Mouse (Mus musculus): ENCODE data around the gene Zfand2b.

Zfand2b gene

DNA sequence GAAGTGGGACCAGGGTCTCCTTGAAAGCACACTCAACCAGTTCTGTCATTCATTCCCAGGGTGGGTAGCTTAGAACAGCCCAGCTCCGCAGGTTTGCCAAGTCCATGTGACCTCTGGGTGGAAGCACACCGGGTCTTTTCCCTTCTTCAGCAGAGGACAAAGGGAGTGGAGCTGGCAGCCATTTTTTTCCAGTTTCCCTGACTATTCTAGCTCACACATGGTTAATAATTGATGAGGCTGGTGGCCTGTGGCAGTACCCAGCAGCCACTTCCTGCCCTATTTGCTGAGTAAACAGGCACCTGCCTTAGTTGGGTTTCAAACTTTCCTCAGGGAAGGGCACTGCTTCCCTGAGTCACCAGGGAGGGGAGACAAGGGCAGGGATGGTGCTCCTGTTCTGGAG lies 46.0 kb downstream of the Zfand2b start:
- DNase-seq (ENCODE audit: low spot score) = no peak

DNA sequence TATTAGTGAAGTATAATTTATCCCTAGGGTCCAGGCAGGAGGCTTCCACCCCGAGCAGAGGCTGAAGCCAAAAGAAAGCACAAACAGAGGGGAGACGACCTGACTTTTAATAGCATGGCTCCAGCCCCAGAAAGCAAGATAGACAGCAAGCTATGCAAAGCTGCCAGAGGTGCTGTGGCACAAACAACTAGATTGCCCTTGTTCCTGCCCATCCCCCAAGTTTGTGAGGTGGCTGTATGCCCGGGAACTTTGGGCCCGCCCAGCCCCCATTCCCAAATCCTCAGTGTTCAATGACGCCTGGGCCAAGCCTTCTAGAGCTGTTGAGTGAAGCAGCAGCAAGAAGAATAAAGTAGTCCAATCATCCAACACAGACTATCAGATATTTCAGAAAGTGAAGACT lies 46.4 kb downstream of the Zfand2b start:
- DNase-seq (ENCODE audit: low spot score) = peak; percentile 38

DNA sequence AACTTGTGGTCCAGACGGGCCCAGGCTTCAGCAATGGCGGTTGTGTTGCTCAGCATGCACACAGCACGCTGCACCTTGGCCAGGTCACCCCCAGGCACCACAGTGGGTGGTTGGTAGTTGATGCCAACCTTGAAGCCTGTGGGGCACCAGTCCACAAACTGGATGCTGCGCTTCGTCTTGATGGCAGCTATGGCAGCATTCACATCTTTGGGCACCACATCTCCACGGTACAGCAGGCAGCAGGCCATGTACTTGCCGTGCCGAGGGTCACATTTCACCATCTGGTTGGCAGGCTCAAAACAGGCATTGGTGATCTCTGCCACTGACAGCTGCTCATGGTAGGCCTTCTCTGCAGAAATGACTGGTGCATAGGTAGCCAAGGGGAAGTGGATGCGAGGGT lies 47.3 kb downstream of the Zfand2b start:
- no peak for DNase-seq (ENCODE audit: low spot score)

DNA sequence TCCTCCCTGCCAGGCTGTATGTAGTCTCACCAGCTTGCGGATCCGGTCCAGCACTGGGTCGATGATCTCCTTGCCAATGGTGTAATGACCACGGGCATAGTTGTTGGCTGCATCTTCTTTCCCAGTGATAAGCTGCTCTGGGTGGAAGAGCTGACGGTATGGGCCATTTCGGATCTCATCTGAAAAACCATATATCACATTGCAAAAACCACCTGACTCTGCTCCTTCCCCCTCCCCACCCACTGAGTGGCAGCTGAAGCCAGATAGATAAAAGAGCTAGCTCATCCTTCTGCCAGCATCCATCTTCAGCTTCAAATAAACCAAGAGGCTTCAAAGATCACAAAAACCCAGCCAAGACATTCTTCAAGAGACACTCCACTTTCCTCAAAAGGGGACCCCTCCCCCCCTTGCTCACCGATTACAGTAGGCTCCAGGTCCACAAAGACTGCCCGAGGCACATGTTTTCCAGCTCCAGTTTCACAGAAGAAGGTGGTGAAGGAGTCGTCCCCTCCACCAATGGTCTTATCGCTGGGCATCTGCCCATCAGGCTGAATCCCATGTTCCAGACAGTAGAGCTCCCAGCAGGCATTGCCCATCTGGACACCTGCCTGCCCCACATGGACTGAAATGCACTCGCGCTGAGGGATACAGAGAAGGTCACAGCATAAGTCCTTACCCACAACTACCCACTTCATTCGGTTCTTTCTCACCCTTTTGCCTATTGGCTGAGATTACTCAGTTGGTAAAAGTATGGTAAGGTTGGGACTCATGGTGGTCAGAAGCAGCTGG lies 48.5 kb downstream of the Zfand2b start:
- DNase-seq (ENCODE audit: low spot score) = no peak

DNA sequence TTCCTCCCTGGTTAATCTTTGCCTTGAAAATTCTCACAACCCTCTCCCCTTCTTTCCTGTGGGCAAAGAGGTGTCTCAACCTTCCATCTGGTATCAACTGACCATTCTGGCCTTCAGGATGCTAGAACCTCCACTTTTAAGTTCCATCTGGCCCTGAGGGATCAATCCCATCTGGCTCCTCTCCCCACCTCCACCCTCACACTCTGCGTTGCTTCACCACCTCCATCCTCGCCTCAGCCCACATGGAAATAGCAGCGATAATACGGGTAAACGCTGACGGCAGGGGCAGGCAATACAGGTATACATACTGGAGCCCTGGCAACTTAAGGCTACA lies 49.4 kb downstream of the Zfand2b start:
- DNase-seq (ENCODE audit: low spot score) = no peak

DNA sequence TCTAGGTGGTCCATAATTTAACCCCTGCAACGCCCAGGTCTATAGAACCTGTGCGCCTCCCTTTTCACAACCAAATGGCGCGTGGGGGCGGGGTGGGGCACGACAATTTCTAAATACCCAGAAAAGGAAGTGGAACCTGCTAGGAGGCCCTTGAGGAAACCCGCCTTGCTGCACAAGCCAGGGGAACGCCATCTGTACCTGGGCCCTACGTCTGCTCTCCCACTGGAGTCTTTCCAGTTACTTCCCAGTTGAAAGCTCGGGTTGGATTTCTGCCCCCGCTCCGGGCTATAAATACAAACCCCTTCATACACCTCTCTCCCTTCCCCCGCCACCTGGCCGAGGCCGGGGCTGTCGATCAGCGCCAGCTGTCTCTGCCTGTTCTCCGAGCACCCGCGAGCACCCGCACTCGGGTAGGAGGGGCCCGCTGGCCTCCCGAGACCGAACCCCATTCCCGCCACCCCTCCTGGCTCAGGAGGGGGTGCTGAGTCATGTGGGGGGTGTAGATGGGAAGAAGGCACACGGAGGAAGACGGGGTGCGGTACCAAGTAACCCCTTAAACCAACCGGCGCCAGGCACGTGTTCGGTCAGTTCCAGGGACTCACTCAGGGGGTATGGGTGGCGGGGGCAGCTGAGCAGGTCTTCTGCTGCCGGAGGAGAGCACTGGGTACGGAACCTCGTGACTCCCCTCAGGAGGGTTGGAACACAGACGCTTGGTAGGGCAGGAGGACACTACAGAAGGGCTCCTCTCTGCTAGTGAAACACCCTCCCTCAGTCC lies 50.0 kb downstream of the Zfand2b start:
- DNase-seq (ENCODE audit: low spot score) = peak; percentile 38

DNA sequence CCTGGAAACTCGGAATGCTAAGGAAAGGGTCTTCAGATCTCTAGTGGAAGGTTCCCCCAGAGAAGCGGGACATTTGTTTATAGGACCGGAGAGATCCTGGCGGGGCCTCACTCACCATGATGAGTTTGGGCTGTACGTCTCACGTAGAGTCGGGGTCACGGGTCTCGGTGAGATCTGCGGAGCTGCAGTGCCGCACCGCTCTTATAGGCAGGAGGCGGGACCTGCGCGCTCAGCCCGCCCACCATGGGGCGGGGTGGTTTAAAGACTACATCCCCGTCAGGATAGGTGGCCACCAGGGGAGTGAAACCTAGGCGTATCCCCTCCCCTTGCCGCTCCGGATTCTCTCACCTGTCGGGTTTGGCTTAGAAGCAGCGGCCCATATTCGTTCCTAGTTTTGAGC lies 50.6 kb downstream of the Zfand2b start:
- peak; percentile 91 for DNase-seq (ENCODE audit: low spot score)

DNA sequence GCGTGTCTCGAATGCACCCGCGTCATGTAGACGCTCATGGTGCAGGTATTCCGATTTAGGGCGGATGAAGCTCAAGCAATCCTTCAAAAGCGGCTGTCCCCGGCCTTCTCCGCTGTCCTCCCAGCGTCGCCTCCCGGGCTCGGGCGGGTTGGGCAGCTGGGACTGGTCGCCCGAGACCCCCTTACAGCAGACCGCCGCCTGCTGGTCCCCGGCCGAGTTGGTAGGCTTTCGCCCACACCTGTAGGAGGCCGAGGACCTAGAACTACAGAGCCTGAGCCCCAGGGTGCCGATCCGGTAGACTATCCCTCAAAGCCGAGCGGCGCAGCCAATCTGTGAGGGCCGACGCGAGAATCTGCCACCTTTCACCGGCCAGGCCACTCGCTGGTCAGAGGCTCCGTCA lies 51.1 kb downstream of the Zfand2b start, which contains the start of gene Tuba4a:
TSS of gene Tuba4a (minus strand) at position 335 of the 400 bp plus-strand sequence.
- peak; percentile 23 for DNase-seq (ENCODE audit: low spot score)
